Mouse (Mus musculus): ENCODE results near the gene Immp1l. TPM values are rescaled to one million over a fixed set of nuclear protein-coding genes. Genes with fewer than 3 reads are reported as not detected.
A peak's percentile ranks its signal among the peaks of the same experiment; 100 is the strongest.

The Immp1l gene
- polyA plus RNA-seq (2014; fragmentation: Nextera tagmentation; extraction: Ambion mirVana): 108 and 114 TPM in 2 replicates

- H3K9ac ChIP-seq (replicated peaks; ENCODE audit: low read depth, low read length): peak within 1 kb of the TSS; percentile 70
- peak; percentile 100 for ATAC-seq (ENCODE audit: low read depth)
- WGBS: under 1% methylated on average over 39 of the region's 39 CpGs
- no peaks in the 10 kb centered on the region for H3K36me3 ChIP-seq (ENCODE audit: control insufficient read depth, insufficient read depth, low read length)
- H3K9me3 ChIP-seq (ENCODE audit: control insufficient read depth, low read length): no peaks in the 10 kb centered on the region
- peaks cover 5% of the 10 kb centered on the region; the same call in 1 of the 2 replicates for H3K4me1 ChIP-seq (ENCODE audit: control insufficient read depth, insufficient read depth, low read length)
- H3K4me3 ChIP-seq (ENCODE audit: low read depth, low read length): peak within 1 kb of the TSS; percentile 89
- H3K4me2 ChIP-seq (ENCODE audit: low read depth, low read length): peak within 1 kb of the TSS; percentile 79
- peak within 1 kb of the TSS; percentile 48; the same call in 1 of the 2 replicates for H3K27ac ChIP-seq (ENCODE audit: low read depth, low read length)
- H3K27me3 ChIP-seq (ENCODE audit: control insufficient read depth, insufficient read depth, low read length): no peaks in the 10 kb centered on the region
These were observed at the start of gene Immp1l, which contains the start of gene Elp4 for GRCm38 (mm10) chr2:105903896-105904756. Gene Immp1l, plus strand, starts transcription at chr2:105904638. Gene Elp4, minus strand, starts transcription at chr2:105904564.

GRCm38 (mm10) chr2:105854740-105855139 is 49.7 kb upstream of the Immp1l start:
- WGBS: 63% methylated on average over 2 of the region's 2 CpGs
- no peaks in the 10 kb centered on the region for H3K4me1 ChIP-seq (ENCODE audit: control insufficient read depth, insufficient read depth, low read length)
- ATAC-seq (ENCODE audit: low read depth): no peak
- H3K36me3 ChIP-seq (ENCODE audit: control insufficient read depth, insufficient read depth, low read length): no peaks in the 10 kb centered on the region
- H3K27me3 ChIP-seq (ENCODE audit: control insufficient read depth, insufficient read depth, low read length): no peaks in the 10 kb centered on the region
- H3K4me2 ChIP-seq (ENCODE audit: low read depth, low read length): no peak overlapping the region
- no peak overlapping the region for H3K4me3 ChIP-seq (ENCODE audit: low read depth, low read length)
- H3K27ac ChIP-seq (ENCODE audit: low read depth, low read length): no peak overlapping the region
- H3K9me3 ChIP-seq (ENCODE audit: control insufficient read depth, low read length): no peaks in the 10 kb centered on the region
- H3K9ac ChIP-seq (replicated peaks; ENCODE audit: low read depth, low read length): no peak overlapping the region

DNA sequence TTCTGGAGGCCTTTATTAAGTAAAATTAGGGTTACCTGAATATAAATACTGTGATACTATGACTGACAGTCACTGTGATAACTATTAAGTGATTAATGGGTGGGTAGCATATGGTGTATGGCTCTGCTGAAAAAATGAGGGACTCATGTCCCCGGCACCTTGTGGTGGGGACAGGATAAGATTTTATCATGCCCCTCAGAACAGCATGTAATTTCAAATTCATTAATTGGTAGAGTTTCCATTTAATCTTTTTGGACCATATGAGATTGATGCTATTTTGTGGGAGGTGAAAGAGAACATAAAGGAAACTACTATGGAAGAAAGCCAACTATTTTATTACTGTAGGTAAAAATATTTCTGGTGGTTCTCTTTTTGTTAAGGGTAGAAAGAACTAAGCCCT is 31.0 kb upstream of the Immp1l start:
- no peaks in the 10 kb centered on the region for H3K9me3 ChIP-seq (ENCODE audit: control insufficient read depth, low read length)
- H3K27me3 ChIP-seq (ENCODE audit: control insufficient read depth, insufficient read depth, low read length): no peaks in the 10 kb centered on the region
- H3K4me3 ChIP-seq (ENCODE audit: low read depth, low read length): no peak overlapping the region
- H3K9ac ChIP-seq (replicated peaks; ENCODE audit: low read depth, low read length): no peak overlapping the region
- 87% methylated on average over 1 of the region's 1 CpGs for WGBS
- H3K36me3 ChIP-seq (ENCODE audit: control insufficient read depth, insufficient read depth, low read length): no peaks in the 10 kb centered on the region
- H3K27ac ChIP-seq (ENCODE audit: low read depth, low read length): no peak overlapping the region
- no peak overlapping the region for H3K4me2 ChIP-seq (ENCODE audit: low read depth, low read length)
- H3K4me1 ChIP-seq (ENCODE audit: control insufficient read depth, insufficient read depth, low read length): no peaks in the 10 kb centered on the region
- no peak for ATAC-seq (ENCODE audit: low read depth)

DNA sequence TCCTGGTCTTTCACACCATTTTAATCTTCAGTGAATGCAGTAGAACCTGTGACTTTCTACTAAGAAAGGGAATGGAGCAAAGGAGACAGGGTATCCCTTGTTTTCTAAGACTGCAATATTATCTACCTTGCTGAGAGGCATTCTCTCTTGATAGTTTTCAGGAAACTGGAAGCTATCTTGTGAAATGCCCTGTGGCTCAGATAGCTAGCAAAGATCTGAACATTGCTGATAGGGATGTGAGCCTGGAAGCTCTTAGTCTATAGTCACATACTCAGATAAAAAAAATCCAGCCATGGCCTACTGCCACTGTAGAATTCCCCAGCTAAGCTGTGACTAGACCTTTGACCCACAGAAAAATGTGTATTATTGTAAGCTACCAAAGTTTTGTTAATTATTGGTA is 13.6 kb upstream of the Immp1l start:
- no peaks in the 10 kb centered on the region for H3K27me3 ChIP-seq (ENCODE audit: control insufficient read depth, insufficient read depth, low read length)
- no peak for ATAC-seq (ENCODE audit: low read depth)
- no peak overlapping the region for H3K9ac ChIP-seq (replicated peaks; ENCODE audit: low read depth, low read length)
- no peak overlapping the region for H3K4me3 ChIP-seq (ENCODE audit: low read depth, low read length)
- H3K4me2 ChIP-seq (ENCODE audit: low read depth, low read length): no peak overlapping the region
- H3K4me1 ChIP-seq (ENCODE audit: control insufficient read depth, insufficient read depth, low read length): no peaks in the 10 kb centered on the region
- no peaks in the 10 kb centered on the region for H3K36me3 ChIP-seq (ENCODE audit: control insufficient read depth, insufficient read depth, low read length)
- H3K9me3 ChIP-seq (ENCODE audit: control insufficient read depth, low read length): no peaks in the 10 kb centered on the region
- H3K27ac ChIP-seq (ENCODE audit: low read depth, low read length): no peak overlapping the region

DNA sequence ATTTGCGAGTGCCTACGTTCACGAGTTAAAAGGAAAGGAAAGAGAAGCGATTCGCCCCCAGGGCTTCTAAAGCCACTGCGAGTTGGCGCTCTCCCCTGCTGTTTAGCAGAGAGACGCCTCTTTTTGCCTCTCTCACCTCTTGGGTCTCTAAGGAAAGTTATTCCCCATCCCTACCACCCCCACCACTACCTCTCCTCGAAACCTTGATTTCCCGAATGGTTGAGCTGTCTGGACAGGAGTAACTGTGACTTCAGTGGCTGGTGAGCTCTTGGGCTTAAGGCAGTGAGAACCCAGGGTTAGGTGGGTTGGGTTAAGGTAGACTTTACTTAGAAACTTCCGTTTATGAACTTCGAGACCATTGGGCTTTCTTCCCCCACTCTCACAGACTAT is 314 bp downstream of the Immp1l start:
- WGBS: under 1% methylated on average over 12 of the region's 12 CpGs
- Histone ChIP-seq H3K4me1 (ENCODE audit: control insufficient read depth, insufficient read depth, low read length) (peaks cover 5% of the 10 kb centered on the region; the same call in 1 of the 2 replicates), H3K27ac (ENCODE audit: low read depth, low read length) (no peak overlapping the region), H3K36me3 (ENCODE audit: control insufficient read depth, insufficient read depth, low read length) (no peaks in the 10 kb centered on the region), H3K4me2 (ENCODE audit: low read depth, low read length) (peak overlapping the region; percentile 79), H3K9me3 (ENCODE audit: control insufficient read depth, low read length) (no peaks in the 10 kb centered on the region), H3K4me3 (ENCODE audit: low read depth, low read length) (peak overlapping the region; percentile 89), H3K9ac (replicated peaks; ENCODE audit: low read depth, low read length) (peak overlapping the region; percentile 58), H3K27me3 (ENCODE audit: control insufficient read depth, insufficient read depth, low read length) (no peaks in the 10 kb centered on the region)
- ATAC-seq (ENCODE audit: low read depth): peak; percentile 41

- H3K4me1 ChIP-seq (ENCODE audit: control insufficient read depth, insufficient read depth, low read length): peaks cover 5% of the 10 kb centered on the region; the same call in 1 of the 2 replicates
- H3K27ac ChIP-seq (ENCODE audit: low read depth, low read length): no peak overlapping the region
- H3K36me3 ChIP-seq (ENCODE audit: control insufficient read depth, insufficient read depth, low read length): no peaks in the 10 kb centered on the region
- no peak overlapping the region for H3K4me2 ChIP-seq (ENCODE audit: low read depth, low read length)
- H3K27me3 ChIP-seq (ENCODE audit: control insufficient read depth, insufficient read depth, low read length): no peaks in the 10 kb centered on the region
- no peaks in the 10 kb centered on the region for H3K9me3 ChIP-seq (ENCODE audit: control insufficient read depth, low read length)
- H3K9ac ChIP-seq (replicated peaks; ENCODE audit: low read depth, low read length): no peak overlapping the region
- ATAC-seq (ENCODE audit: low read depth): no peak
- 71% methylated on average over 5 of the region's 5 CpGs for WGBS
- no peak overlapping the region for H3K4me3 ChIP-seq (ENCODE audit: low read depth, low read length)
These were observed 3.9 kb downstream of the Immp1l start for GRCm38 (mm10) chr2:105908351-105908750.

GRCm38 (mm10) chr2:105910611-105911010 is 6.2 kb downstream of the Immp1l start:
- no peaks in the 10 kb centered on the region for H3K27me3 ChIP-seq (ENCODE audit: control insufficient read depth, insufficient read depth, low read length)
- peak; percentile 34; the same call in 1 of the 2 replicates for ATAC-seq (ENCODE audit: low read depth)
- no peaks in the 10 kb centered on the region for H3K9me3 ChIP-seq (ENCODE audit: control insufficient read depth, low read length)
- no peaks in the 10 kb centered on the region for H3K36me3 ChIP-seq (ENCODE audit: control insufficient read depth, insufficient read depth, low read length)
- H3K4me3 ChIP-seq (ENCODE audit: low read depth, low read length): no peak overlapping the region
- no peaks in the 10 kb centered on the region for H3K4me1 ChIP-seq (ENCODE audit: control insufficient read depth, insufficient read depth, low read length)
- WGBS: 88% methylated on average over 3 of the region's 3 CpGs
- no peak overlapping the region for H3K9ac ChIP-seq (replicated peaks; ENCODE audit: low read depth, low read length)
- H3K27ac ChIP-seq (ENCODE audit: low read depth, low read length): no peak overlapping the region
- H3K4me2 ChIP-seq (ENCODE audit: low read depth, low read length): no peak overlapping the region

DNA sequence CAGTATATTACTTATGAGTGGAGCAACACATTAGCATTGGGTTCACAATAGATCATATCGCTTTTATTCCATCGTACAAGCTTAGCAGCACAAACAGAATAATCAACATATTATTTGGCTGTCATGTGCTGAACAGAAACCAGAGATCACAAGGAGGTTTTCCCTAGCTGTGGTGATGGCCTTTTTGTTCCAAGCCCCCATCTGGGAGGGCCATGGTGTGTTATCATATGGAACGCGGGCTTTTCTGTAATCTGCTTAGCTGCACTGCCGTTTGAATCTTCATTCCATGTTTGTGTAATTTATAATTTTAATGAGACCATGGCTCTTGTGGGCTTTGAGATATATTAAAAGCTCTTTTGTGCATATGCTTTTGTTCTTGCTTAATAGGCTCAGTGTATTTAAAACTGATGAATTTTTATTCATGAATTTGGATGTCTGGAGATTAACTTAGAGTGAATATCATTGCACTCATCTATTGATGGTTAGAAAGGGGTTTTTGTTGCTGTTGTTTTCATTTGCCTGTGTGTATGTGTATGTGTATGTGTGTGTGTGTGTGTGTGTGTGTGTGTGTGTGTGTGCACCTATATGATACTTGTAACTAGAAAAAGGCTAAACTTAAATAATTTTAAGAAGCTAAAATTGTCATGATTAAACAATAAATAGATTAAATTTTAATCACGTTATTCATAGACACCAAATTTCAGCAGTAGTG is 9.4 kb downstream of the Immp1l start:
- H3K4me2 ChIP-seq (ENCODE audit: low read depth, low read length): no peak overlapping the region
- no peak; the same call in 1 of the 2 replicates for ATAC-seq (ENCODE audit: low read depth)
- 62% methylated on average over 6 of the region's 6 CpGs for WGBS
- H3K27ac ChIP-seq (ENCODE audit: low read depth, low read length): no peak overlapping the region
- no peaks in the 10 kb centered on the region for H3K4me1 ChIP-seq (ENCODE audit: control insufficient read depth, insufficient read depth, low read length)
- no peaks in the 10 kb centered on the region for H3K36me3 ChIP-seq (ENCODE audit: control insufficient read depth, insufficient read depth, low read length)
- no peak overlapping the region for H3K9ac ChIP-seq (replicated peaks; ENCODE audit: low read depth, low read length)
- H3K27me3 ChIP-seq (ENCODE audit: control insufficient read depth, insufficient read depth, low read length): no peaks in the 10 kb centered on the region
- no peaks in the 10 kb centered on the region for H3K9me3 ChIP-seq (ENCODE audit: control insufficient read depth, low read length)
- H3K4me3 ChIP-seq (ENCODE audit: low read depth, low read length): no peak overlapping the region

GRCm38 (mm10) chr2:105916671-105917070 is 12.2 kb downstream of the Immp1l start:
- no peaks in the 10 kb centered on the region for H3K36me3 ChIP-seq (ENCODE audit: control insufficient read depth, insufficient read depth, low read length)
- H3K9ac ChIP-seq (replicated peaks; ENCODE audit: low read depth, low read length): no peak overlapping the region
- no peaks in the 10 kb centered on the region for H3K9me3 ChIP-seq (ENCODE audit: control insufficient read depth, low read length)
- H3K27ac ChIP-seq (ENCODE audit: low read depth, low read length): no peak overlapping the region
- no peak for ATAC-seq (ENCODE audit: low read depth)
- H3K27me3 ChIP-seq (ENCODE audit: control insufficient read depth, insufficient read depth, low read length): no peaks in the 10 kb centered on the region
- H3K4me1 ChIP-seq (ENCODE audit: control insufficient read depth, insufficient read depth, low read length): no peaks in the 10 kb centered on the region
- WGBS: 88% methylated on average over 1 of the region's 1 CpGs
- no peak overlapping the region for H3K4me2 ChIP-seq (ENCODE audit: low read depth, low read length)
- H3K4me3 ChIP-seq (ENCODE audit: low read depth, low read length): no peak overlapping the region
